Comparison of ENCODE assay signal across 8 mouse cellular contexts in genomic region chr15:56046679-56047532, GRCm38 (mm10).
DNase-seq lines count a peak whose midpoint lies in the region; ATAC-seq lines count a peak whose summit lies in the region.

No protein-coding gene starts in this region.

- H3K4me3 ChIP-seq in brown adipose tissue, adult 24 weeks (ENCODE audit: insufficient read depth, low read depth, low read length): peak overlapping the region; percentile 44
- H3K4me3 ChIP-seq in forebrain, embryonic 12.5 days (replicated peaks): peak overlapping the region; percentile 23; the same call in 1 of the 2 replicates
- peak overlapping the region; percentile 44 for H3K4me3 ChIP-seq in heart, embryonic 16.5 days (ENCODE audit: low read length)
- peak overlapping the region; percentile 22 for H3K4me3 ChIP-seq in liver, embryonic 12.5 days
- peak overlapping the region; percentile 18; the same call in 1 of the 2 replicates for H3K4me3 ChIP-seq in stomach, embryonic 14.5 days (ENCODE audit: low read depth, low read length)

- no peaks in the 10 kb centered on the region for H3K4me1 ChIP-seq in brown adipose tissue, adult 24 weeks (ENCODE audit: control insufficient read depth, insufficient read depth, insufficient read length, low read length)
- H3K4me1 ChIP-seq in forebrain, embryonic 12.5 days: peaks cover 3% of the 10 kb centered on the region
- peaks cover 5% of the 10 kb centered on the region; the same call in 1 of the 2 replicates for H3K4me1 ChIP-seq in heart, embryonic 16.5 days (ENCODE audit: control insufficient read depth, insufficient read depth, low read length)
- H3K4me1 ChIP-seq in liver, embryonic 12.5 days: no peaks in the 10 kb centered on the region
- H3K4me1 ChIP-seq in stomach, embryonic 14.5 days (ENCODE audit: control insufficient read depth, insufficient read depth, low read length): no peaks in the 10 kb centered on the region; the same call in 1 of the 2 replicates

- 0 out of 2 replicates have a peak overlapping the region, but pooled peaks have one; percentile 19 for H3K27ac ChIP-seq in brown adipose tissue, adult 24 weeks (replicated peaks; ENCODE audit: low read depth, low read length)
- H3K27ac ChIP-seq in forebrain, embryonic 12.5 days: no peak overlapping the region
- no peak overlapping the region for H3K27ac ChIP-seq in heart, embryonic 16.5 days (ENCODE audit: low read length)
- H3K27ac ChIP-seq in liver, embryonic 12.5 days: no peak overlapping the region
- H3K27ac ChIP-seq in stomach, embryonic 14.5 days (ENCODE audit: low read length): no peak overlapping the region

- H3K9ac ChIP-seq in forebrain, embryonic 12.5 days: no peak overlapping the region
- H3K9ac ChIP-seq in heart, embryonic 16.5 days (ENCODE audit: low read length): peak overlapping the region; percentile 70
- no peak overlapping the region for H3K9ac ChIP-seq in liver, embryonic 12.5 days
- H3K9ac ChIP-seq in stomach, embryonic 14.5 days (replicated peaks; ENCODE audit: low read depth, low read length): no peak overlapping the region

- ATAC-seq in forebrain, embryonic 12.5 days (ENCODE audit: low FRiP score): peak; percentile 88
- peak; percentile 69 for ATAC-seq in heart, embryonic 16.5 days (replicated peaks; ENCODE audit: extremely low read depth, insufficient read depth, low FRiP score)
- ATAC-seq in liver, embryonic 12.5 days: no peak
- ATAC-seq in stomach, embryonic 14.5 days (ENCODE audit: insufficient number of reproducible peaks, insufficient read depth, low FRiP score, low read depth): peak; percentile 88

- WGBS in forebrain, embryonic 12.5 days: 31% methylated on average over 16 of the region's 16 CpGs
- WGBS in heart, embryonic 16.5 days: 25% methylated on average over 16 of the region's 16 CpGs
- WGBS in liver, embryonic 12.5 days (ENCODE audit: insufficient replicate concordance): 27% methylated on average over 16 of the region's 16 CpGs
- WGBS in stomach, embryonic 14.5 days: 27% methylated on average over 15 of the region's 16 CpGs

- H3K27me3 ChIP-seq in forebrain, embryonic 12.5 days: no peaks in the 10 kb centered on the region
- H3K27me3 ChIP-seq in heart, embryonic 16.5 days (ENCODE audit: control insufficient read depth, insufficient read depth, low read length): no peaks in the 10 kb centered on the region
- H3K27me3 ChIP-seq in liver, embryonic 12.5 days (replicated peaks): no peaks in the 10 kb centered on the region
- no peaks in the 10 kb centered on the region for H3K27me3 ChIP-seq in stomach, embryonic 14.5 days (ENCODE audit: control insufficient read depth, insufficient read depth, low read length)

- no peaks in the 10 kb centered on the region for H3K9me3 ChIP-seq in forebrain, embryonic 12.5 days
- no peaks in the 10 kb centered on the region for H3K9me3 ChIP-seq in heart, embryonic 16.5 days (replicated peaks; ENCODE audit: control insufficient read depth, low read length)
- no peaks in the 10 kb centered on the region for H3K9me3 ChIP-seq in liver, embryonic 12.5 days (replicated peaks)
- H3K9me3 ChIP-seq in stomach, embryonic 14.5 days (ENCODE audit: control insufficient read depth, low read depth, low read length): no peaks in the 10 kb centered on the region

- peak overlapping the region; percentile 47 for H3K4me2 ChIP-seq in forebrain, embryonic 12.5 days
- peak overlapping the region; percentile 59 for H3K4me2 ChIP-seq in heart, embryonic 16.5 days (ENCODE audit: low read depth, low read length)
- H3K4me2 ChIP-seq in liver, embryonic 12.5 days: peak overlapping the region; percentile 49
- H3K4me2 ChIP-seq in stomach, embryonic 14.5 days (replicated peaks; ENCODE audit: low read depth, low read length): peak overlapping the region; percentile 43; the same call in 1 of the 2 replicates

- H3K36me3 ChIP-seq in forebrain, embryonic 12.5 days (replicated peaks): no peaks in the 10 kb centered on the region
- H3K36me3 ChIP-seq in heart, embryonic 16.5 days (ENCODE audit: control insufficient read depth, insufficient read depth): no peaks in the 10 kb centered on the region
- no peaks in the 10 kb centered on the region for H3K36me3 ChIP-seq in liver, embryonic 12.5 days
- no peaks in the 10 kb centered on the region for H3K36me3 ChIP-seq in stomach, embryonic 14.5 days (ENCODE audit: control insufficient read depth, insufficient read depth, low read length)

- DNase-seq in CD8-positive naive resting alpha-beta T cell, adult 2 months (ENCODE audit: low read depth in 2 of 2, low spot score in 2 of 2): peak; percentile 60 to 71
- DNase-seq in kidney, postnatal 14 days: peak; percentile 78
- DNase-seq in natural killer cell, adult 2 months (ENCODE audit: low spot score in 2 of 2): peak; percentile 48 to 56
